13 mouse cellular contexts compared by ENCODE assay signal in the genomic region with DNA sequence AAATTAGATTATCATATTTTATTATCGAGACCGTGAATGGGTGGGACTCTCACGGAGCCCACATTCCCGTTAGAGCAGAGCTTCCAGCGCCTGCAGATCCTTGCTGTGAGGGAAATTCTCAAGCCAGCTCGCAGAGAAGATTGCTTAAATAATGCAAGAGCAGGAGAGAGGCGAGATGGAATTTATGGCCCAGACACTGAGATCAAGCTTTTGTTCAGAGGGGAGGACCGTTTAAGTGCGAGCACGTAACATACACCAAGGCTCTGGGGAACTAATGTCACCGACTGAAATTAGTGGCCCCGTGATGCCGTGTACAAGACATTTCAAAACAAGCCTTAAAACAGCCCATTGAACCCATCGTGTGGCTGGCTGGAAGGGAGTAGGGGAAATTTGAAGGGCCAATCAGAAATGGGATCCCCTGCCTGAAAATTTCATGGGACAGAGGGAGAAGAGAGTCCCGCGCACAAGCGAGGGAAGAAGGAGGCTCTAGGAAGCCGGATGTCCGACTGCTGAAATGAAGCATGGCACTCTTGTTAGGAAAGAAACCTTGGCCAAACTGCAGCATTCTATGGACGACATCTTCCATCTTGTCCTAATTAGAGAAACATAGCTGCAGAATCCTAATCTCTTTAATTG.
DNase-seq lines count a peak whose midpoint lies in the region; ATAC-seq and TF ChIP-seq lines count a peak whose summit lies in the region.
"Had no signal": no experiment of that assay in that cellular context is flagged by ENCODE, and none has a peak within 500 bp of the region (broad histone marks: within the 10 kb centered on the region; RNA-seq: fewer than 3 reads in every experiment).

No protein-coding gene starts in this region.

- no peak for ATAC-seq in intestine, embryonic 14.5 days (replicated peaks; ENCODE audit: low FRiP score, low TSS enrichment, low read depth)
- no peak for ATAC-seq in intestine, postnatal 0 days
- peak; percentile 72 for ATAC-seq in neural tube, embryonic 11.5 days (ENCODE audit: insufficient read depth, low FRiP score, low TSS enrichment)
- ATAC-seq in limb, embryonic 13.5 days (ENCODE audit: low FRiP score, low read depth), result no peak
- no peak for ATAC-seq in stomach, embryonic 16.5 days (ENCODE audit: insufficient read depth, low FRiP score)
- ATAC-seq: Patski had no signal

- no peak for TF ChIP-seq CTCF in intestine, postnatal 0 days (IDR thresholded peaks at IDR 0.05; ENCODE audit: low read depth)

- no peaks in the 10 kb centered on the region for H3K27me3 ChIP-seq in intestine, embryonic 14.5 days (replicated peaks; ENCODE audit: control insufficient read depth, insufficient read depth, low read length)
- no peaks in the 10 kb centered on the region for H3K27me3 ChIP-seq in intestine, postnatal 0 days (replicated peaks; ENCODE audit: control insufficient read depth, insufficient read depth, low read length)
- H3K27me3 ChIP-seq in neural tube, embryonic 11.5 days (ENCODE audit: control insufficient read depth, insufficient read depth, low read length), result no peaks in the 10 kb centered on the region
- no peaks in the 10 kb centered on the region for H3K27me3 ChIP-seq in limb, embryonic 13.5 days
- H3K27me3 ChIP-seq in stomach, embryonic 16.5 days (ENCODE audit: control insufficient read depth, insufficient read depth, low read length), result no peaks in the 10 kb centered on the region
- H3K27me3 ChIP-seq: heart, embryonic 12.5 days; liver, embryonic 15.5 days; Patski had no signal

- no peak overlapping the region for H3K4me3 ChIP-seq in intestine, embryonic 14.5 days (ENCODE audit: low read depth, low read length)
- no peak overlapping the region for H3K4me3 ChIP-seq in intestine, postnatal 0 days (ENCODE audit: low read depth, low read length)
- H3K4me3 ChIP-seq in neural tube, embryonic 11.5 days (ENCODE audit: low read depth, low read length), result no peak overlapping the region
- no peak overlapping the region for H3K4me3 ChIP-seq in limb, embryonic 13.5 days
- H3K4me3 ChIP-seq in stomach, embryonic 16.5 days (replicated peaks; ENCODE audit: low read length), result no peak overlapping the region
- H3K4me3 ChIP-seq: heart, embryonic 12.5 days; liver, embryonic 15.5 days had no signal

- no peaks in the 10 kb centered on the region for H3K9me3 ChIP-seq in intestine, embryonic 14.5 days (ENCODE audit: control insufficient read depth, low read length)
- H3K9me3 ChIP-seq in intestine, postnatal 0 days (ENCODE audit: control insufficient read depth), result no peaks in the 10 kb centered on the region
- no peaks in the 10 kb centered on the region for H3K9me3 ChIP-seq in neural tube, embryonic 11.5 days (ENCODE audit: control insufficient read depth, low read length)
- no peaks in the 10 kb centered on the region for H3K9me3 ChIP-seq in limb, embryonic 13.5 days
- no peaks in the 10 kb centered on the region for H3K9me3 ChIP-seq in stomach, embryonic 16.5 days (replicated peaks; ENCODE audit: control insufficient read depth, low read length)
- H3K9me3 ChIP-seq: heart, embryonic 12.5 days; liver, embryonic 15.5 days had no signal

- H3K9ac ChIP-seq in intestine, embryonic 14.5 days (ENCODE audit: low read length), result no peak overlapping the region
- H3K9ac ChIP-seq in intestine, postnatal 0 days (ENCODE audit: low read depth, low read length), result no peak overlapping the region
- peak overlapping the region; percentile 23 for H3K9ac ChIP-seq in neural tube, embryonic 11.5 days (ENCODE audit: low read length)
- no peak overlapping the region for H3K9ac ChIP-seq in limb, embryonic 13.5 days
- no peak overlapping the region for H3K9ac ChIP-seq in stomach, embryonic 16.5 days (ENCODE audit: low read length)
- H3K9ac ChIP-seq: heart, embryonic 12.5 days; liver, embryonic 15.5 days had no signal

- H3K27ac ChIP-seq in intestine, embryonic 14.5 days (ENCODE audit: low read depth), result peak overlapping the region; percentile 11; the same call in 1 of the 2 replicates
- H3K27ac ChIP-seq in intestine, postnatal 0 days (ENCODE audit: low read depth, low read length), result no peak overlapping the region
- H3K27ac ChIP-seq in neural tube, embryonic 11.5 days (ENCODE audit: low read depth, low read length), result peak overlapping the region; percentile 66
- no peak overlapping the region for H3K27ac ChIP-seq in limb, embryonic 13.5 days
- peak overlapping the region; percentile 82; the same call in 1 of the 2 replicates for H3K27ac ChIP-seq in stomach, embryonic 16.5 days (ENCODE audit: low read length)
- H3K27ac ChIP-seq: liver, embryonic 15.5 days had no signal

- no peak for DNase-seq in intestine, embryonic 14.5 days (ENCODE audit: low spot score)
- peak; percentile 42 for DNase-seq in neural tube, embryonic 11.5 days (ENCODE audit: low spot score)
- DNase-seq in neural tube, embryonic 10.5 days (ENCODE audit: extremely low spot score, low spot score), result no peak
- no peak for DNase-seq in cerebellum, postnatal 36 days
- no peak for DNase-seq in adrenal gland, postnatal 10 days
- DNase-seq: cerebellum, adult 18-20 months; kidney, adult 9 months had no signal

- peak overlapping the region; percentile 26 for H3K4me2 ChIP-seq in intestine, embryonic 14.5 days (ENCODE audit: low read length)
- no peak overlapping the region for H3K4me2 ChIP-seq in intestine, postnatal 0 days (replicated peaks; ENCODE audit: low read depth)
- H3K4me2 ChIP-seq in neural tube, embryonic 11.5 days (ENCODE audit: low read depth), result peak overlapping the region; percentile 15
- peak overlapping the region; percentile 34 for H3K4me2 ChIP-seq in limb, embryonic 13.5 days (replicated peaks)
- H3K4me2 ChIP-seq in stomach, embryonic 16.5 days (ENCODE audit: low read depth, low read length), result no peak overlapping the region
- H3K4me2 ChIP-seq: heart, embryonic 12.5 days; liver, embryonic 15.5 days had no signal

- no peaks in the 10 kb centered on the region for H3K36me3 ChIP-seq in intestine, embryonic 14.5 days (ENCODE audit: control insufficient read depth, insufficient read depth, low read length)
- H3K36me3 ChIP-seq in intestine, postnatal 0 days (ENCODE audit: control insufficient read depth, insufficient read depth), result no peaks in the 10 kb centered on the region
- H3K36me3 ChIP-seq in neural tube, embryonic 11.5 days (ENCODE audit: control insufficient read depth, insufficient read depth, low read length), result no peaks in the 10 kb centered on the region
- no peaks in the 10 kb centered on the region for H3K36me3 ChIP-seq in limb, embryonic 13.5 days
- no peaks in the 10 kb centered on the region for H3K36me3 ChIP-seq in stomach, embryonic 16.5 days (ENCODE audit: control insufficient read depth, insufficient read depth, low read length)
- H3K36me3 ChIP-seq: heart, embryonic 12.5 days; liver, embryonic 15.5 days had no signal

- 52% methylated on average over 20 of the region's 20 CpGs for WGBS in intestine, embryonic 14.5 days
- 62% methylated on average over 20 of the region's 20 CpGs for WGBS in intestine, postnatal 0 days
- WGBS in neural tube, embryonic 11.5 days, result 39% methylated on average over 20 of the region's 20 CpGs
- 53% methylated on average over 20 of the region's 20 CpGs for WGBS in limb, embryonic 13.5 days
- 75% methylated on average over 20 of the region's 20 CpGs for WGBS in stomach, embryonic 16.5 days

- peaks cover 12% of the 10 kb centered on the region for H3K4me1 ChIP-seq in intestine, embryonic 14.5 days (replicated peaks; ENCODE audit: control insufficient read depth, insufficient read depth, low read length)
- no peaks in the 10 kb centered on the region for H3K4me1 ChIP-seq in intestine, postnatal 0 days (replicated peaks; ENCODE audit: control insufficient read depth, insufficient read depth, low read length)
- H3K4me1 ChIP-seq in neural tube, embryonic 11.5 days (ENCODE audit: control insufficient read depth, insufficient read depth, low read length), result peaks cover 13% of the 10 kb centered on the region
- H3K4me1 ChIP-seq in limb, embryonic 13.5 days, result peaks cover 10% of the 10 kb centered on the region
- H3K4me1 ChIP-seq in stomach, embryonic 16.5 days (ENCODE audit: control insufficient read depth, insufficient read depth, low read length), result peaks cover 8% of the 10 kb centered on the region
- H3K4me1 ChIP-seq: liver, embryonic 15.5 days had no signal

Comparison
In these comparisons a context has a peak if more than half of its experiments do, and no peak if none do; other contexts are left out.
1. H3K27ac ChIP-seq: peak in intestine, embryonic 14.5 days (single experiment), neural tube, embryonic 11.5 days (single experiment) and stomach, embryonic 16.5 days (single experiment); none in intestine, postnatal 0 days (single experiment) and limb, embryonic 13.5 days (single experiment).
2. H3K4me2 ChIP-seq: peak in intestine, embryonic 14.5 days (single experiment), neural tube, embryonic 11.5 days (single experiment) and limb, embryonic 13.5 days (single experiment); none in intestine, postnatal 0 days (single experiment) and stomach, embryonic 16.5 days (single experiment).